Mouse (Mus musculus) bone marrow macrophage, adult 2 months (primary cell): Measurements from ENCODE around the gene Coq8b.

Experiments used
- CTCF ChIP-seq: IDR thresholded peaks from 2 replicates; pipeline ENCODE4 v1.5.1; 2012; ENCODE audit warnings: low read depth, mild to moderate bottlenecking, low read length, moderate library complexity
- POLR2A ChIP-seq: IDR thresholded peaks from 2 replicates; pipeline ENCODE4 v1.6.1; 2012; ENCODE audit warnings: mild to moderate bottlenecking, low read depth, low read length, borderline replicate concordance

GRCm38 (mm10) chr7:27198779-27199178 lies 34.0 kb upstream of the Coq8b start:
- TF ChIP-seq CTCF (no peak), POLR2A (no peak)
